Mouse (Mus musculus) kidney, adult 9 months (tissue): ENCODE data around the gene Apbb2.

ENCODE experiments used
- DNase-seq: peaks from one replicate; pipeline ENCODE4 v3.0.0; 2022

The Apbb2 gene

DNA sequence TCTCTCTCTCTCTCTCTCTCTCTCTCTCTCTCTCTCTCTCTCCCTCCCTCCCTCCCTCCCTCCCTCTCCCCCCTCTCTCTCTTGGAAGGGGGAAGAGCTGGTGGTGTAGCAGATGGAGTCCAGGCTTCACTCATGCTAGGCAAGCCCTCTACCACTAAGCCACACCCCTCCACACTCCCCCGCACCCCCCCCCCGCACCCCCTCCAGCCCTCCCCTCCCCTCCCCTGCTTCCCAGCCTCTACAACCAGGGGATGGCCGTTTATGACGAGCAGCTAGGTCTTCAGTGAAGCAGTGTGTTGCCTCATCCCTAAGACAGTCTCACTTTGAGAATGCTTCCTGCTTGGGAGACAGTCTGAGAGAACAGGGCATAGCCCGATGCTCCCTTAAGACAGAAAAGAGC is 210.6 kb downstream of the Apbb2 start:
- DNase-seq = no peak

DNA sequence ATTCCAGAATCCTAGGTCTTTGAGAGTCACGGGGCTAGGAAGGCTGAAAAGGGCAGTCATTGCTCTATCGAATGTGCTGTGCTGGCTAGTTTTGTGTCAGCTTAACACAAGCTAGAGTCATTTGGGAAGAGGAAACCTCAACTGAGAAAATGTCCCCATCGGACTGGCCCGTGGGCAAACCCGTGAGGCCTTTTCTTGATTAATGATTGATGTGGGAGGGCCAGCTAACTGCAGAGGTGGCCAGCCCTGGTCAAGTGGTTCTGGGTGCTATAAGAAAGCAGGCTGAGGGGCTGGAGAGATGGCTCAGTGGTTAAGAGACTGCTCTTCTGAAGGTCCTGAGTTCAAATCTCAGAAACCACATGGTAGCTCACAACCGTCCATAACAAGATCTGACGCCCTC is 212.2 kb downstream of the Apbb2 start:
- peak; percentile 73 for DNase-seq

DNA sequence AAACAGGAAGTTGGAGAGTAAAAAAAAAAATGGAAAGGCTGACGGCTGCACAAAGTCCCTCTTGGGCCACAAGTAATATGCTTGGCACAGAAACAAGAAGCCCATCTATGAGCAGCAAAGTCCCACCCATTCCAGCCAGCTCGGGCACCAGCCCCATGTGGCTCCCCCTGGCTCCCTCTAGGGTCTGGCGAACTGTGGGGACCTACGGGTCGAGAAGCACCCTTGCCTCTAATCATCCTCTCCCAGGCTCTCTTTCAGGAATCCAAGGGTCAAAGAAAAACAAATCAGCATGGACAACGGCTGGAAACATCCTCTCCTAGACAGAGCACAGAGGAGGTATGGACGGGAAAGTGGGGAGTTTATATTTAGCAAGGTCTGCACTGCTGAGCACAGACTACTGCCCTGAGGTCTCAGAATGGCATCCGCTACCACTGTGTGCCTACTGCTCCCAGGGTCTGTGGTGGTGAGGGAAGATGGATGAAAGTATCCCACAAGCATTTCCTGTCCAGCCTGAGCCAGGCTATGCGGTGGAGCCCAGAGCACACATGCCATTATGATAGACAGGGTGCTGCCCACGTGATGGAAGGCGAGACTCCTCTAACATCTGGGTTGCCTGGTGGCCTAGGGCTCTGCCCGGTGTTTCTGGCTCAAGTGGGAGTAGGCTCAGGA is 212.7 kb downstream of the Apbb2 start:
- DNase-seq = no peak

- no peak for DNase-seq
These were observed 213.3 kb downstream of the Apbb2 start for GRCm38 (mm10) chr5:66405305-66405704.

DNA sequence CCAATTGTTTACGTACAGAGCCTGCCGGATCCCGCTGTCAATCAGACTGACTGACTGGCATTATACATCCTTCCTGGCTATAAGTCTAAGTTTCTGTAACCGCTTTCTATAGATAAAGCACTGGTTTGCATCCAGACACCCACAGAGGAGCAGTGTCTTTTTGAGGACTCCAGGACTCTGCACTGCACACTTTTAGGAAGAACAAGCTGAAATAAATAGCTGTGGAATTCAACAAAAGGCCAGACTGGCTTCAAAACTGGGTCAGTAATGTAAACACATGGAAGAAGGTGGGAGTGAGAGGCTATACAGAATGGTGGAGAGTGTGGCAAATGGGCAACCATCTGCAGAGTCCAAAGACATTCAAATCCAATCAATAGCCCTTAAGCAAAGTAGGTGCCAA is 218.0 kb downstream of the Apbb2 start:
- DNase-seq = no peak

GRCm38 (mm10) chr5:66399264-66399620 is 219.3 kb downstream of the Apbb2 start:
- no peak for DNase-seq

DNA sequence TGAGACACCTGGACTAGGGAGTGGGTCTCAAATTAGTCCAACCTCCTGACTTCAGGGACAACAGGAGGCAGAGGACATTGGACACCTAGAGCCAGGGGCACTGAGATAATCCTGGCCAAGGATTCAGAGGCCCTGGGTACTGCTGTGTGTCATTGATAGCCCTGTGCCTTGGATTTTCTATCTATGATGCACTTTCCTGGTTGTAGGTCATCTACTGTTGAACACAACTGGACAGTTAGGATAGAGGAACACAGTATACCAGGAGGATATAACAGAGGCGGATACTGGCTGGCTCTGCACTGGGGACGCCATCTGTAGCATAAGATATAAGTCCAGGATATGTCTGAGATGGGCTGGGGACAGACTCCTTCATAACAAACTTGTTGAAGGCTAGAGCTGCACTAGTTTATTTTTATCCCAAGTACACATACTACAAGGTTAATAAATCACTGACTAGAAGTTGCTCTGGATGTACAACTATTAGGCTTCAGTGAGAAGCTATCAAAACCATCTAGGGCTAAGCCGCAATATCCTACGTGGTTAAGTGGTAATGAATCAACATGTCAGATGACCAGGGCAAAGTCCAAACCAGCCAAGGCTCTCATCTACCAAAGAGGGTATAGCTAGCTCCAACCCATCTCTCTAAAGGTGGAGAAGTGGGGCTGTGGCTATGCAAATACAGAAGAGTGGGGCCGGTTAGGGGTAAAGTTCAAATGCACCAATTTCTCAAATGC is 219.9 kb downstream of the Apbb2 start:
- DNase-seq = peak; percentile 82

DNA sequence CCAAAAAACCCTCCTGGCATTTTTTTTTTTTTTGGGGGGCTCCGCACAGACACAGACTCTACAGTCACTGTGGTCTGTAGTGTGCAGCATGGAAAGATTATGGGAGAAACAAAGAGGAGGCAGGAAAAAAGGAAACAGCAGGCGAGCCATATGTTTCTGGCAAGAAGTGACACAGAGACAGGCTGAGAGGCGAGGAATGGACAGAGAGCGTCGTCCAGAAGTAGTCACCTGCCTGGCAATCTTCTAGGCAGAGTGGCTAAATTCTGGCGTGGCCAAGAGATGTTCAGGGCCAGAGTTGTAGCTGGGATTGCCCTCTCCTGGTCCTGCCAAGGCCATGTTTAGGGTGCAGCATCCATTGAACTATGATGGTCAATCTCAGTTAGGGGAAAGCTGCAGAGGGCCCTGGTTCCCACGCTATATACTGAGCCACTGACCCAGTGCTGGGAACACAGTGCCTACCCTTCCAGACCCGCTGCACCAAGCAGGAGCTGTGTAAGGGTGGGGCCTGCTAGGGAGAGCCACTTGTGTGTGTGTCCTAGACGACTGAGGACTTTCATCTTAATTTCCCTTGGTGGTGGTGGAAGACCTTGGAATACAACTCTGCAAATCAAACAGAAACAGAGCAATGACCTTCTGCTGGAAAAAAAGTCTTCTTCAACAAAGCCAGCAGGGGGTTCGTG is 224.7 kb downstream of the Apbb2 start:
- no peak for DNase-seq

DNA sequence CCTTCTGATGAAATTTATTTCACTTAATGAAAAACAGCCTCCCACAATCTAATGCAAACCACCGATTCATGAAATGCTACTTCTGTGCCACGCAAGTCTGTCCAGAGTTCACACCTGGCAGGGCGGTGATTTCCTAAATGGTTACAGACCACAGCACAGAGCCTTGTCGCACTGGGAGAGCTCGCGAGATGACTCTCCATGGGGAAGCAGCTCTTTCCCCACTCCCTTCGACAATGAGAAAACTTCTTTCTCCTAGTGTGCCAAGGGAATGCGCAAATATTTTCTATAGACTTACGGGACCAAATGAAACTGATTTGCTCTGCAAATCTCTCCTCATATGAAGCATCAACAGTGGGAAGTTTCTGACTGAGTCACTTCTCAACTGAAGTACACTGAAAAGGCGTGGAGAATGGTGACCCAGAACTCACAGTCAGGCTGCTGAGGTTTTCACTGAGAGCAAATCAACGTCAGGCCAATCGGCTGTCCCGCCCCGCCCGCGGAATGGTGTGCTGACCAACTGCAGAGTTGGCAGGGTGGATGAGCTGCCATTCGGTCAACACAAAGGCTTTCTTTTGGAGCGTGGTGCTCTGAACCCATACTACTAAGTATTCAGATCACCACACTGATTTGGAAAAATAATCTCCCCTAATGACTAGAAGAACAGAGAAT is 225.6 kb downstream of the Apbb2 start:
- no peak for DNase-seq

DNA sequence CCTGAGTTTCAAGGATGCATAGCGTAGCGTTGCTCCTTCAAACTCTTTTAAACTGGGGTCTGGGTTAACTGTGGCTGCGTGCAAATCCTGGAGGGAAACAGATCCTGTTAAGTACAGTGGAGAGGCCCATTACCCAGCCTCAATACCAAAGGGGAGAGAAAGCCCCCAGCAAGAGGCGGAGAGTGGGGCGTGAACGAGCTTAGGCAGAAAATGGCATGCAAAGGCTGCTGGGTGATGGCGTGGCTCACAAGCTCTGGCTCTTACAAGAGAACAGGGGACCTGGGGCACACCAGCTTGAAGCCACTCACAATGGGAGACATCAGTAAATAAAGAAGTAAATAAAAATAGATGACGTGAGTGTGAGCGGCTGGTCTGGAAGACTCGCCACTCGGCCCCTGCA is 226.8 kb downstream of the Apbb2 start:
- DNase-seq = no peak

DNA sequence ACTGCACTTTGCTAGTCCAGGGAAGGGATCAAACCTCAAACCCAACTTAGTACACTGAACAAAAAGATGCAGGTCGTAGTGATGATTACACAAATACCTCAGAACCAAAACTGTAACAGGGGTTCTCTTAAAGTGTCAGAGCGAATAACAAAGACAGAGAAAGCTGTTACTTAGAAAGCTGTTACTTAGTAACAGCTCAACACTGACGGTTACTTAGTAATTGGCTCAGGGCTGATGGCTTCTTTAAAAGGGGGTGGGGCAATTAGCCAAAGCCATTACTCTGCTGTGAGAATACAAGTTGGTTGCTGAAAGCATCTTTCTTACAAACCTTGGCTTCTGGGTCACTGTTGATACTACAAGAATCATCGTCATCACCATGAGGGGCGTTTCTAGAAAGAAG is 227.3 kb downstream of the Apbb2 start:
- peak; percentile 76 for DNase-seq

- no peak for DNase-seq
These were observed 228.0 kb downstream of the Apbb2 start for GRCm38 (mm10) chr5:66390567-66390966.

- DNase-seq = no peak
These were observed 231.1 kb downstream of the Apbb2 start for GRCm38 (mm10) chr5:66387481-66387880.

DNA sequence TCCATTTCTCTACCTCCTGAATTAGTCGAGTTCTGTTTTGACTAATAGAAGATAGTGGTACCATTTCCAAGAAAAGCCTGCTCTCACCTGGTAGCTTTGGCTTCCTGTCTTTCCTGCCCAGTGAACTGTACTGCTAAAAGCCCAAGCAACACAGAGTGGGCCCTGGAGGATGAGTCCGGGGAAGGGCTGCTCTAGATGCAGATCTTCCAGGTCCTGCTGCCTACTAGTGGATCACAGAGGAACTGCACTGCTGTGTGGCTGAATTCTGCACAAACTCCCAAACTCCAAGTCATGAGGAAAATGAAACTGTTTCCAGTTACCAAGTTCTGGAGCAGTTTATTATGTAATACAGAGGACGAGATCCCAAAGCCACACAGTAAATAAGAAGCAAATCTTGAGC is 232.9 kb downstream of the Apbb2 start:
- peak; percentile 81 for DNase-seq

- no peak for DNase-seq
These were observed 233.7 kb downstream of the Apbb2 start for GRCm38 (mm10) chr5:66384806-66385446.

- DNase-seq = no peak
These were observed 234.5 kb downstream of the Apbb2 start for GRCm38 (mm10) chr5:66384114-66384513.

DNA sequence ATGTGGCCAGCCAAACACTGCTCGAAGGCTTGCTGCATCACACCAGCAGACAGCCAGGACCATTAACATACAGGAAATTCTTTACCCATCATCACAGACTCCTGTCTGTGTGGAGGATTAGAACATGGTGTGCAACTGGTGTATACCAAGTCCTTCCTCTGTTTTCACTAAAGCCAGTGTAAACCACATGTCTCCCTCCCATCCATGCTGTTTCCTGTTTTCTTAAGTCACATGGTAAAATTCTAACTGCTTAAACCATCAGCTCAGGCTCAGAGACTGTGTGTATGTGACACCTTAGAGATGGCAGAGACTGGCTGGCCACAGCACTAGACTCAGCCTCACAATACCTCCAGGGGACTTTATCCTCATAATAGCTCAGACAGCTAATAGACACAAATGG is 236.5 kb downstream of the Apbb2 start:
- DNase-seq = no peak

GRCm38 (mm10) chr5:66378968-66379367 is 239.6 kb downstream of the Apbb2 start:
- peak; percentile 50 for DNase-seq

DNA sequence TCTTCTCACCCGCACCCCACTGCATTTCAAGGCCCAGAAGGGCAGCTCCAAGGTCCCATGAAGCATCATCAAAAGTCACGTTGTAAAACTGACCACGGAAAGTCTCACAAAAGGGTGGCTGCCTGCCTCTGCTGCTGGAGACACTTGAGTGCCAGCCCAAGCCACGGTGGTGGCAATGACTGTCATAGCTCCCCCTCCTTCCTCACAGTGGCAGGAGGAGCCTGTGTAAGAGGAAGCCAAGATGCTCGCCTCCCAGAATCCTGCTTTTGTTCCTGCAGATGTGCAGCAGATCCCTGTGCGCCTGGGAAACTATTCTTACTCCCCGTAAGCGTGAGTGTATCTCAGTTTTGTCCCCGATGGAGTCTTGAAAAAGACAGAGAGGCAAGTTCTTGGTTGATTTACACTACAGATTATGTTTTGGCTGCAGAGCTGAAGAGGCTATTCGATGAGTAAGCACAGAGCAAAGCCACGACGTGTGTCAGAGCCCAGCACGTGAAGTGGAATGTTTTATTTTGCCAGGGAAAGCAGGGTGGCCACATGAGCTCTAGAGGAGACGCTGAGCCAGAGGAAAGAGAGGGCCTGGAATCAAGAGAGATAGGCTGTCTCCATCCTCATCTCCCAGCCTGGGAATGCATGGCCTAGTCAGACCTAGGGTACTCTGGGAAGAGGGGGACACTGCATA is 241.9 kb downstream of the Apbb2 start:
- no peak for DNase-seq

DNA sequence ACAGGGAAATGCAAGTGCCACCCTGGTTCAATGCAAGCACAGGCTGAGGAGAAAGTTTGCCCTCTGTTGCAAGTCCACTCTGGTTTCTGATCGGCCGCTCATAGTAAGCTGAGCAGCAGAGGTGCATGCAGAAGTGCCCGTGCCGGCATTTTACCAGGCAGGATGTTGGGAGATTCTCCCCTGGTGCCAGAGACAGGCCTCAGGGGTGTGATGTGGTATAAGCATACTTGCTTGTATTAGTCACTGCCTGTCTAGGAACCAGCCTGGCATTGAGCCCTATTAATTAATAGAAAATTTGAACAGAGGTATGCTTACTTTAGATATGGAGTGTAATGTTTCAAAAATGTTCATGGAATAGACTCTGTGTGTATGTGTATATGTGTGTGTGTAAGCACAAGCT is 244.2 kb downstream of the Apbb2 start:
- DNase-seq = no peak

DNA sequence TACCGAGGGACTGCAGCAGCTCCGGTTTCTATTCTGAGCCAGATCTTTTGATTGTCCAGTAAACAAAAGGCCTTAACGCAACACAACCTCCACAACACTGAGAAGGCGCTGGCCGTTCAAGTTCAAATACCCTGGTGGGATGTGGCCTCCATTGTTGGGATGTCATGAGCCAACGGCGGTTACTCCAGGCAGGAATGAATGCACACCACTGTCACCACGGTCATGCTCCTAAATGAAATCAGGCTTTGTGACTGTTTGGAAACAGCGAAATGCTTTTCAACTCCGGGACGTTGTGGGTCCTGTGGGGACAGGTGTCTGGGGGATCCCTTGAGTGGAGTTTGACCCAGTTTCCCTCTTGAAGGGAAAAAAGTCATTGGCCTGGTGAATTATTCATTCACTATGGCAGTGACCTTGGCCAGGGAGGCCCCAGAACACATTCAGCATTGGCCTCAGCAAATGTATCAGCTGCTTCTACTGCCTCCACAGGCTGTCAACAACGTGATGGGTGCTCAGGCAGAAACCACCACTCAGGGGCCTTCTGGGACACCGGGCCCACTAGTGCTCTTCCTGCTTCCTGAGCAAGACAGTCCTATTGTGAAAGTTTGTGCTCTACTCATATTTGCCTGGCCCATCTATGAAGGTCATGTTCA is 244.9 kb downstream of the Apbb2 start:
- peak; percentile 71 for DNase-seq

GRCm38 (mm10) chr5:66371131-66371530 is 247.5 kb downstream of the Apbb2 start:
- DNase-seq = peak; percentile 32
